Mouse (Mus musculus) retina, embryonic 14.5 days (tissue): ENCODE measurements around the gene Otulinl.
"Not testable (repeated sequence)": the region's sequence is repeated elsewhere in the genome, so short reads cannot be mapped to it uniquely, and the experiment has no call there.

Experiments used
- DNase-seq: peaks from one replicate; pipeline ENCODE4 v3.0.0-alpha.2; 2015; ENCODE audit warnings: low spot score

Otulinl gene

GRCm38 (mm10) chr15:27681419-27682187 lies at the start of gene Otulinl:
Gene Otulinl (minus strand): TSS chr15:27681579.
- DNase-seq, result peak; percentile 97

- no peak for DNase-seq
Observed at GRCm38 (mm10) chr15:27726228-27726627, 44.8 kb upstream of the Otulinl start.

- no peak for DNase-seq
Observed at GRCm38 (mm10) chr15:27724796-27725680, 43.7 kb upstream of the Otulinl start.

- no peak for DNase-seq
Observed at GRCm38 (mm10) chr15:27724298-27724697, 42.9 kb upstream of the Otulinl start.

- peak; percentile 20 for DNase-seq
Observed at GRCm38 (mm10) chr15:27723746-27724145, 42.4 kb upstream of the Otulinl start.

- DNase-seq, result not testable (repeated sequence)
Observed at GRCm38 (mm10) chr15:27720297-27720696, 38.9 kb upstream of the Otulinl start.

GRCm38 (mm10) chr15:27718668-27719067 lies 37.3 kb upstream of the Otulinl start:
- DNase-seq, result no peak

- peak; percentile 52 for DNase-seq
Observed at GRCm38 (mm10) chr15:27715331-27715730, 34.0 kb upstream of the Otulinl start.

- DNase-seq, result no peak
Observed at GRCm38 (mm10) chr15:27710698-27711097, 29.3 kb upstream of the Otulinl start.

GRCm38 (mm10) chr15:27708968-27709612 lies 27.7 kb upstream of the Otulinl start:
- no peak for DNase-seq

GRCm38 (mm10) chr15:27708499-27708898 lies 27.1 kb upstream of the Otulinl start:
- no peak for DNase-seq

GRCm38 (mm10) chr15:27702972-27703313 lies 21.6 kb upstream of the Otulinl start:
- no peak for DNase-seq

GRCm38 (mm10) chr15:27702031-27702971 lies 20.9 kb upstream of the Otulinl start:
- no peak for DNase-seq

GRCm38 (mm10) chr15:27697632-27698031 lies 16.3 kb upstream of the Otulinl start:
- no peak for DNase-seq

- DNase-seq, result no peak
Observed at GRCm38 (mm10) chr15:27693235-27693634, 11.9 kb upstream of the Otulinl start.

GRCm38 (mm10) chr15:27692161-27692560 lies 10.8 kb upstream of the Otulinl start:
- no peak for DNase-seq

GRCm38 (mm10) chr15:27691213-27691612 lies 9.8 kb upstream of the Otulinl start:
- DNase-seq, result no peak

- DNase-seq, result no peak
Observed at GRCm38 (mm10) chr15:27688041-27688651, 6.8 kb upstream of the Otulinl start.

GRCm38 (mm10) chr15:27684813-27685212 lies 3.4 kb upstream of the Otulinl start:
- DNase-seq, result no peak

GRCm38 (mm10) chr15:27683206-27683605 lies 1.8 kb upstream of the Otulinl start:
- DNase-seq, result no peak

GRCm38 (mm10) chr15:27682619-27683018 lies 1.2 kb upstream of the Otulinl start:
- DNase-seq, result peak; percentile 34
